Mouse (Mus musculus) spleen, adult 2 months (tissue): ENCODE results near the gene Med7. TPM values are rescaled to one million over a fixed set of nuclear protein-coding genes. Genes with fewer than 3 reads are reported as not detected.

Source experiments
- DNase-seq, 2 experiments: peaks; one replicate each; pipeline versions ENCODE4 v3.0.0 to v3.0.0-alpha.2; 2012 to 2021; ENCODE audit warnings: low spot score in 2 of 2, low read depth in 1 of 2
- H3K27ac ChIP-seq: fragments of 200-500 bp; 2 replicates; pipeline ENCODE4 v1.5.1; 2012; ENCODE audit warnings: low read length, inconsistent platforms; ENCODE audit not compliant: insufficient read depth
- H3K27me3 ChIP-seq: fragments of 200-500 bp; 2 replicates; pipeline ENCODE4 v1.6.1; 2012; ENCODE audit warnings: mild to moderate bottlenecking, moderate library complexity, low read length, inconsistent platforms; ENCODE audit not compliant: control insufficient read depth, insufficient read depth
- H3K36me3 ChIP-seq: fragments of 200-500 bp; 2 replicates; pipeline ENCODE4 v1.6.1; 2012; ENCODE audit warnings: mild to moderate bottlenecking, low read length, inconsistent platforms; ENCODE audit not compliant: control insufficient read depth, insufficient read depth
- H3K4me1 ChIP-seq: fragments of 200-500 bp; 2 replicates; pipeline ENCODE4 v1.6.1; 2011; ENCODE audit warnings: inconsistent platforms; ENCODE audit not compliant: control insufficient read depth, insufficient read depth, insufficient read length
- H3K4me3 ChIP-seq: fragments of 200-500 bp; 2 replicates; pipeline ENCODE4 v1.5.1; 2011; ENCODE audit warnings: mild to moderate bottlenecking, inconsistent platforms; ENCODE audit not compliant: insufficient read depth, insufficient read length; ENCODE audit errors: extremely low read depth
- CTCF ChIP-seq: fragments of 200-500 bp; IDR thresholded peaks from 2 replicates; pipeline ENCODE4 v1.5.1; 2011; ENCODE audit warnings: mild to moderate bottlenecking, inconsistent platforms; ENCODE audit not compliant: insufficient read depth, insufficient read length, insufficient replicate concordance; ENCODE audit errors: extremely low read depth
- POLR2A ChIP-seq: fragments of 200-500 bp; IDR thresholded peaks from 2 replicates; pipeline ENCODE4 v1.6.1; 2011; ENCODE audit warnings: low read depth, low read length, inconsistent platforms
- WGBS: fragments of 180-500 bp; shearing (Covaris S2); methylation state at CpG from one replicate; pipeline ENCODE4 v1.1.7; 2018; 5-methylcytosine and 5-hydroxymethylcytosine counted together
- polyA plus RNA-seq: library from polyadenylated mRNA; depleted of rRNA; stranded (reverse); fragments of >200 nt; gene quantifications from 2 replicates; pipeline ENCODE4 v1.2.3, GENCODE M21; 2012

Med7 gene
- polyA plus RNA-seq, 1 experiment = 14.7 TPM

GRCm38 (mm10) chr11:46454453-46455045 is 17.8 kb downstream of the Med7 start, which contains the start of gene Havcr2:
Havcr2 (plus strand) TSS chr11:46454935.
- 41% methylated on average over 6 of the region's 6 CpGs for WGBS
- no peak for TF ChIP-seq POLR2A
- no peak for TF ChIP-seq CTCF
- Histone ChIP-seq H3K4me1 (peaks cover 7% of the 10 kb centered on the region; the same call in 1 of the 2 replicates), H3K4me3 (no peak within 1 kb of the TSS), H3K36me3 (no peaks in the 10 kb centered on the region), H3K27ac (no peak within 1 kb of the TSS), H3K27me3 (no peaks in the 10 kb centered on the region)
- no peak for DNase-seq

- Histone ChIP-seq H3K27me3 (no peaks in the 10 kb centered on the region), H3K4me1 (peaks cover 3% of the 10 kb centered on the region; the same call in 1 of the 2 replicates), H3K4me3 (no peak overlapping the region), H3K27ac (no peak overlapping the region), H3K36me3 (no peaks in the 10 kb centered on the region)
- WGBS = 75% methylated on average over 3 of the region's 3 CpGs
- DNase-seq = no peak
- TF ChIP-seq CTCF = no peak
- TF ChIP-seq POLR2A = no peak
Observed at GRCm38 (mm10) chr11:46459960-46460359, 23.2 kb downstream of the Med7 start.

GRCm38 (mm10) chr11:46461362-46461761 is 24.6 kb downstream of the Med7 start:
- TF ChIP-seq POLR2A (no peak), CTCF (no peak)
- no peak for DNase-seq
- Histone ChIP-seq H3K27me3 (no peaks in the 10 kb centered on the region), H3K27ac (peak overlapping the region; percentile 37; the same call in 1 of the 2 replicates), H3K4me3 (no peak overlapping the region), H3K4me1 (peaks cover 3% of the 10 kb centered on the region; the same call in 1 of the 2 replicates), H3K36me3 (no peaks in the 10 kb centered on the region)
- WGBS = 46% methylated on average over 5 of the region's 5 CpGs

DNA sequence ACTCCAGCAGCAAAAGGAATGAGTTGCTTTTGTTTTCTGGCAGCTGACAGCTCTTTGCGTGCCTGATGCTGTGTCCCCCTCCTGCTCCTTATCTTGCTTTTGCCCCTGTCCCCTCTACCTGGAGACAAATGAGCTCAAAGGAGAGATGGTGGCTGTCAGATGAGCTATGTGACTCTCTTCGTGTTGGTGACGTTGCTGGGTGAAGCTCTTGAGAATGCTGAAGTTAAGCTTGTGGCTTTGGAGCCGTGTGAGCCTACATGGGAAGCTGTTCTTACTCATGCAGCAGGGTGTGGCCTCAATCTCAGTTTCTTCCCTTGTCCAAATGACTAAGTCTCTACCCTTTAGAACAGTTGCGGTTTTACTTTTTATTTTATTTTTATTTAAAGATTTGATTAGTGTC is 25.2 kb downstream of the Med7 start:
- H3K27me3 ChIP-seq = no peaks in the 10 kb centered on the region
- no peak for DNase-seq
- H3K27ac ChIP-seq = peak overlapping the region; percentile 58
- H3K36me3 ChIP-seq = no peaks in the 10 kb centered on the region
- WGBS = 30% methylated on average over 5 of the region's 5 CpGs
- TF ChIP-seq POLR2A = no peak
- no peak for TF ChIP-seq CTCF
- peaks cover 3% of the 10 kb centered on the region; the same call in 1 of the 2 replicates for H3K4me1 ChIP-seq
- no peak overlapping the region for H3K4me3 ChIP-seq

- no peak for TF ChIP-seq POLR2A
- 69% methylated on average over 2 of the region's 2 CpGs for WGBS
Observed at GRCm38 (mm10) chr11:46466878-46467277, 30.2 kb downstream of the Med7 start.

GRCm38 (mm10) chr11:46474220-46474619 is 37.5 kb downstream of the Med7 start:
- no peaks in the 10 kb centered on the region for H3K36me3 ChIP-seq
- no peaks in the 10 kb centered on the region for H3K27me3 ChIP-seq
- no peak overlapping the region for H3K27ac ChIP-seq
- WGBS = 79% methylated on average over 4 of the region's 4 CpGs
- H3K4me1 ChIP-seq = no peaks in the 10 kb centered on the region
- no peak for TF ChIP-seq POLR2A
- TF ChIP-seq CTCF = no peak
- DNase-seq = no peak
- H3K4me3 ChIP-seq = no peak overlapping the region

More at GRCm38 (mm10) chr11:46466878-46467277, 30.2 kb downstream of the Med7 start:
- H3K4me3 ChIP-seq = no peak overlapping the region
- H3K27ac ChIP-seq = no peak overlapping the region
- no peaks in the 10 kb centered on the region for H3K27me3 ChIP-seq
- H3K36me3 ChIP-seq = no peaks in the 10 kb centered on the region
- peaks cover 2% of the 10 kb centered on the region; the same call in 1 of the 2 replicates for H3K4me1 ChIP-seq
- DNase-seq = no peak

DNA sequence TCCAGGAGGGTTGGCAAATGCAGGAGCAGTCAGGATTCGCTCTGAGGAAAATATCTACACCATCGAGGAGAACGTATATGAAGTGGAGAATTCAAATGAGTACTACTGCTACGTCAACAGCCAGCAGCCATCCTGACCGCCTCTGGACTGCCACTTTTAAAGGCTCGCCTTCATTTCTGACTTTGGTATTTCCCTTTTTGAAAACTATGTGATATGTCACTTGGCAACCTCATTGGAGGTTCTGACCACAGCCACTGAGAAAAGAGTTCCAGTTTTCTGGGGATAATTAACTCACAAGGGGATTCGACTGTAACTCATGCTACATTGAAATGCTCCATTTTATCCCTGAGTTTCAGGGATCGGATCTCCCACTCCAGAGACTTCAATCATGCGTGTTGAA is 42.6 kb downstream of the Med7 start:
- Histone ChIP-seq H3K27me3 (no peaks in the 10 kb centered on the region), H3K27ac (no peak overlapping the region), H3K4me1 (no peaks in the 10 kb centered on the region), H3K4me3 (no peak overlapping the region), H3K36me3 (no peaks in the 10 kb centered on the region)
- 60% methylated on average over 9 of the region's 9 CpGs for WGBS
- DNase-seq = no peak
- TF ChIP-seq CTCF (no peak), POLR2A (no peak)
